Mouse (Mus musculus) embryonic fibroblast, embryonic 13.5 days (primary cell): Measurements from ENCODE around the gene Mprip. TPM values are rescaled to one million over a fixed set of nuclear protein-coding genes. Genes with fewer than 3 reads are reported as not detected.
A peak's percentile ranks its signal among the peaks of the same experiment; 100 is the strongest.
"Not testable (repeated sequence)": the region's sequence is repeated elsewhere in the genome, so short reads cannot be mapped to it uniquely, and the experiment has no call there.

ENCODE experiments used
- H3K27ac ChIP-seq: 2 replicates; pipeline ENCODE4 v1.5.1; 2012; ENCODE audit warnings: low read length, control low read depth, inconsistent platforms; ENCODE audit not compliant: insufficient read depth
- H3K4me1 ChIP-seq: 2 replicates; pipeline ENCODE4 v1.6.1; 2011; ENCODE audit warnings: low read length; ENCODE audit not compliant: control insufficient read depth, insufficient read depth
- H3K4me3 ChIP-seq: 2 replicates; pipeline ENCODE4 v1.5.1; 2011; ENCODE audit warnings: mild to moderate bottlenecking, control low read depth, low read length; ENCODE audit not compliant: insufficient read depth
- CTCF ChIP-seq: IDR thresholded peaks from 2 replicates; pipeline ENCODE4 v1.5.1; 2011; ENCODE audit warnings: mild to moderate bottlenecking, control low read depth, low read length, moderate library complexity, borderline replicate concordance; ENCODE audit not compliant: insufficient read depth
- POLR2A ChIP-seq: IDR thresholded peaks from 2 replicates; pipeline ENCODE4 v1.6.1; 2011; ENCODE audit warnings: low read depth, mild to moderate bottlenecking, control low read depth, low read length, moderate library complexity
- polyA plus RNA-seq: library from polyadenylated mRNA; stranded (reverse); fragments of >200 nt; gene quantifications from 2 replicates; pipeline ENCODE4 v1.2.4, GENCODE M21; 2011; ENCODE audit warnings: low read depth; ENCODE audit not compliant: missing spikeins, insufficient read length

Gene Mprip
- polyA plus RNA-seq, 1 experiment: 233 TPM

DNA sequence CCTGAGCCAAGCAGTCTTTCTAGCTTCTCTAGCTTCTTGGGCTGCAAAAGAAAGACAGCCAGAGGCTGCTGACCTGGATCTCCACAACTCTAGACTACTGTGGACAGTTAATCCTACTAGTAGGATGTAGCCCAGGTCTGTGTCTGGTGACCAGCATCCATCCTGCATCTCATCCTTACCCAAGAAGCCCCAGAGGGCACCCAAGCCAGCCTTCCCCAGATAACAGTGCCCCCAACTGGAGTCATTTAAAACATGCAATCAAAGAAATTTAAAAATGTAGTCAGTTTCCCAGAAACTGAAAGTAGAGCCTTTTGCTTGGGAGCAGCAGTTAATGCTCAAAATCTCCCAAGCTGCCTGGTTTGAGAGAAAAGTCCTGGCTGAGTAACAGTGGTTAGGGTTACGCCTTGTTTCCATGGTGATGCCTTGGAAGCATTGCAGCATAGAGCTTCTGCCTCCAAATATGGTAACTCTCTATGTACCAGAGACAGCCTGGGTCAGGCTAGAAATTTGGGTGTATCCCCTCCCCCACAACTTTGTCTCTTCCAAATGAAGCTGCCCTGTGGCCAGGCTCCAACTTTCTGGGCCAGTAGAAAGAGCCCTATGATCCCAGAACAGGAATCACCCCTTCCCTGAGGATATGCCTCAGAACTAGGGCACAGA is 71.4 kb downstream of the Mprip start:
- H3K27ac ChIP-seq: peak overlapping the region; percentile 99
- H3K4me1 ChIP-seq: peaks cover 20% of the 10 kb centered on the region
- TF ChIP-seq CTCF (no peak), POLR2A (no peak)
- H3K4me3 ChIP-seq: no peak overlapping the region

- Histone ChIP-seq H3K27ac (peak overlapping the region; percentile 99), H3K4me1 (peaks cover 20% of the 10 kb centered on the region)
- not testable (repeated sequence) for H3K4me3 ChIP-seq
These were observed 72.5 kb downstream of the Mprip start for GRCm38 (mm10) chr11:59733600-59733999.

DNA sequence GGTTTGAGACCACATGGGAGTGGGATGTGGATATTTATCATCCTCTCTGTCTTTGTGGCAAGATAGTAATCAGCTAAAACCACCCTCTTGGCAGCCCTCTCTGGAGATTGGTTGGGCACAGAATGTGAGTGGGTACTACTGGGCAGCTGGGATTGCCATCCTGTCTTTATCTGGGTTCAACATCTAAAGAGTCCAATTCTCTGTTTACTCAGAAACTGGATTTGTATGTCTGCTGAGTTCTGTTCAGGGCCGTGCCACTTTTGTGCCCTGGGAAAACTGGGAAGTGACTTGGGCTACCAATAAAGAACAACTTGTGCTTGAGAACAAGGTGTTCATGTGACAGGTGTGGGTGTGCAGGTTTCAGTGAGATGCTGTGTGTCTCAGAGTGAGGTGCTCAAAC is 73.2 kb downstream of the Mprip start:
- peaks cover 20% of the 10 kb centered on the region for H3K4me1 ChIP-seq
- no peak overlapping the region for H3K4me3 ChIP-seq
- TF ChIP-seq CTCF (no peak), POLR2A (no peak)
- no peak overlapping the region for H3K27ac ChIP-seq

GRCm38 (mm10) chr11:59735938-59736337 is 74.8 kb downstream of the Mprip start:
- H3K4me1 ChIP-seq: peaks cover 17% of the 10 kb centered on the region
- not testable (repeated sequence) for H3K27ac ChIP-seq, H3K4me3 ChIP-seq

DNA sequence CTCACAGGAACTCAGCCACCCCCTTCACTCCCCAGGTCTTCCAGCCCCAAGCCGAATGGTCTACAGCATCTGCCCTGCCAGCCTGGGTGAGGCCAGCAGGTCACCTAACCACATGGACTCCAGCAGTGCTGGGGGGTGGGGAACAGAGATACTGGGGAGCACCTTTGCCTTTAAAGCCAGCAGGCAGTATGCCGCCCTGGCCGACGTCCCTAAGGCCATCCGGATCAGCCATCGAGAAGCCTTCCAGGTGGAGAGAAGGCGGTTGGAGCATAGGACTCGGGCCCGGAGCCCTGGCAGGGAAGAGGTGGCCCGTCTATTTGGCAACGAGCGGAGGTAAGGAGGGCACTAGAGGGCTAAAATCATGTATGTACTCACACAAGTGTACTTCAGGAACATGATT is 76.1 kb downstream of the Mprip start:
- no peak for TF ChIP-seq POLR2A
- no peak for TF ChIP-seq CTCF
- Histone ChIP-seq H3K4me1 (peaks cover 7% of the 10 kb centered on the region), H3K4me3 (no peak overlapping the region), H3K27ac (no peak overlapping the region)

DNA sequence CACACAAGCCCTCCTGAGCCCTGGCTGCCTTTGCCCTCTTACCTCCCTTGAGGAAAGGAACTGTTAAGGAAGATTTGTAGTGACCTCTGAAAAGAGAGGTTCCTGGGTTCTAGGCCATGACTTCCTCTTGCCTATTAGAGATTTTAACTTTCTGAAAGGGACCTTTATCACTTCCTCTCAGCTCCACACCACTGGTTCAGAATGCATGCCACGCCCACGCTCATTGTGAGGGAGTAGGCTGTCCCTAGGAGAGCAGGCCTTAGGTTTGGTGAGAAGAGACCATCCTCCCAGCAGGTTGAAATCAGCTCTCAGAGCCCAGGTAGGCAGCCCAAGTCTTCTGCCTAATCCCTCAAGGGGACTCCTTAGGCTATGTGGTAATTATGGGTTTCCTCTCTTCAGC is 78.9 kb downstream of the Mprip start:
- no peak overlapping the region for H3K27ac ChIP-seq
- TF ChIP-seq POLR2A (no peak), CTCF (no peak)
- no peak overlapping the region for H3K4me3 ChIP-seq
- no peaks in the 10 kb centered on the region for H3K4me1 ChIP-seq

DNA sequence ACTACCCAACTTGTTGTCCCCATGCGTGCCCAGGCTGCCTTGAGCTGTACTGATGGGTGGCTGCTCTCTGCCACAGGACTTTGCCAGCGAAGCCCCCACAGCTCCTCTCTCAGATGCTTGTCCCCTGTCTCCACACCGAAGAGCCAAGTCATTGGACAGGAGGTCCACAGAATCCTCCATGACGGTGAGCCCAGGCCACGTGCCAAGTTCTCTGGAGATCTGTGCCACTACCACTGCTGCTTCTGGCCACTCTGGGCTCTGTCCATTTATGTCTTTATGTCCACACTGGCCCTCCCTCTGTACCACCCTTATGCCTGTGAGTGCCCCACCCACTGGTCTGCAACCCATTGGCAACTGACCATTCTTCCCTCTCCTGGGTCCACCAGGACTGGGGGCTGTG is 80.8 kb downstream of the Mprip start:
- no peak for TF ChIP-seq POLR2A
- TF ChIP-seq CTCF: no peak
- Histone ChIP-seq H3K4me3 (no peak overlapping the region), H3K4me1 (no peaks in the 10 kb centered on the region), H3K27ac (no peak overlapping the region)

GRCm38 (mm10) chr11:59743307-59743706 is 82.2 kb downstream of the Mprip start:
- no peaks in the 10 kb centered on the region for H3K4me1 ChIP-seq
- H3K4me3 ChIP-seq: no peak overlapping the region
- TF ChIP-seq POLR2A: no peak
- no peak for TF ChIP-seq CTCF
- no peak overlapping the region; the same call in 1 of the 2 replicates for H3K27ac ChIP-seq

DNA sequence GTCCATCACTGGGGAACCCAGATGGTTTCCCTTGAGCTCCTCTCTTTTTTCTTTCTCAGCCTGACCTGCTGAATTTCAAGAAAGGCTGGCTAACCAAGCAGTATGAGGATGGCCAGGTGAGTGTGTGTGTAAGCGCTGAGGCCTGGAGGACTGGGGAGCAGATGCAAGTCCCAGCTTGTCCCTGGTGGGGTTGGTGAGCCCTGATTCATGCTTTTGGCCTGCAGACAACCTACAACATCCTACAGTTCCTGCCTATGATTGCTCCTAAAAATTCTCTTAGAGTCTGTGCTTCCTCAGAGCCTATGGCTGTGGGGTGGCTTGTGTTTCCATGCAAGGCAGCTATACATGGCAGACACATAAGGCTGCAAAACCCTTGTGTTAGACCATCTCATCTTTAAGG is 82.6 kb downstream of the Mprip start:
- H3K4me1 ChIP-seq: no peaks in the 10 kb centered on the region
- H3K4me3 ChIP-seq: no peak overlapping the region
- H3K27ac ChIP-seq: no peak overlapping the region
- TF ChIP-seq CTCF: no peak
- no peak for TF ChIP-seq POLR2A

GRCm38 (mm10) chr11:59744374-59744773 is 83.3 kb downstream of the Mprip start:
- TF ChIP-seq CTCF (no peak), POLR2A (no peak)
- no peaks in the 10 kb centered on the region for H3K4me1 ChIP-seq
- no peak overlapping the region for H3K27ac ChIP-seq
- H3K4me3 ChIP-seq: no peak overlapping the region

GRCm38 (mm10) chr11:59745851-59746250 is 84.7 kb downstream of the Mprip start:
- TF ChIP-seq POLR2A (no peak), CTCF (no peak)
- Histone ChIP-seq H3K4me3 (no peak overlapping the region), H3K4me1 (no peaks in the 10 kb centered on the region), H3K27ac (no peak overlapping the region)

DNA sequence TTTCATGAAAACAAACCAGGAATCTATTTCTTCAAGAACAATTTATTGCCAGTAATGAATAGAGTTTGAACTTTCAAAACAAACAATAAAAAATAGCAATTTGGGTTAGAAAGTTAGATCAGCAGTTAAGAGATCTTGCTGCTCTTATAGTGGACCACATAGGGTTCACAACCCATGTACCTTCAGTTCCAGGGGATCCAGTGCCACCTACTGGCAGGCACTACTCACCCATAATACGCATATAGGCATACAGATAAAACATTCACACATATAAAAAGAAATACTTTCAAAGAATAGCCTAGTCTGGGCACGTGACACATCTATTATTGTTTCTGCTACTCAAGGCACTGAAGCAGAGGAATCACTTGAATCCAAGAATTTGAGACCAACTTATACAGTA is 85.5 kb downstream of the Mprip start:
- Histone ChIP-seq H3K4me1 (no peaks in the 10 kb centered on the region), H3K4me3 (no peak overlapping the region), H3K27ac (no peak overlapping the region)
- TF ChIP-seq POLR2A: no peak
- peak; percentile 53; the same call in 1 of the 2 replicates for TF ChIP-seq CTCF
